Mouse (Mus musculus) hindbrain, embryonic 10.5 days (tissue): ENCODE measurements around the gene Sctr. TPM values are rescaled to one million over a fixed set of nuclear protein-coding genes. Genes with fewer than 3 reads are reported as not detected.
"Not testable (repeated sequence)": the region's sequence is repeated elsewhere in the genome, so short reads cannot be mapped to it uniquely, and the experiment has no call there.

ENCODE experiments used
- DNase-seq: peaks from one replicate; pipeline ENCODE4 v3.0.0-alpha.2; 2017; ENCODE audit warnings: low spot score
- H3K27ac ChIP-seq: fragments of 300-500 bp; sonication (generic); 2 replicates; pipeline ENCODE4 v1.5.1; 2016; ENCODE audit warnings: mild to moderate bottlenecking, moderate library complexity
- H3K27me3 ChIP-seq: fragments of 300-500 bp; sonication (generic); 2 replicates; pipeline ENCODE4 v1.6.1; 2016; ENCODE audit warnings: mild to moderate bottlenecking; ENCODE audit not compliant: poor library complexity, insufficient read depth, severe bottlenecking
- H3K36me3 ChIP-seq: fragments of 300-500 bp; sonication (generic); 2 replicates; pipeline ENCODE4 v1.6.1; 2016; ENCODE audit warnings: mild to moderate bottlenecking, moderate library complexity
- H3K4me1 ChIP-seq: fragments of 300-500 bp; sonication (generic); replicated peaks from 2 replicates; pipeline ENCODE4 v1.6.1; 2016; ENCODE audit warnings: mild to moderate bottlenecking
- H3K4me3 ChIP-seq: fragments of 300-500 bp; sonication (generic); 2 replicates; pipeline ENCODE4 v1.5.1; 2016; ENCODE audit warnings: mild to moderate bottlenecking, moderate library complexity
- H3K9me3 ChIP-seq: fragments of 300-500 bp; sonication (generic); 2 replicates; pipeline ENCODE4 v1.6.1; 2016; ENCODE audit warnings: mild to moderate bottlenecking, moderate library complexity
- WGBS: fragments of 180-500 bp; shearing (Covaris S2); methylation state at CpG from one replicate; pipeline ENCODE4 v1.1.7; 2016; 5-methylcytosine and 5-hydroxymethylcytosine counted together
- polyA plus RNA-seq: library from polyadenylated mRNA; unstranded; fragments of >200 nt; fragmentation: Nextera tagmentation; extraction: Ambion mirVana; gene quantifications from 2 replicates; pipeline ENCODE4 v1.2.1, GENCODE M21; 2016

Sctr gene
- polyA plus RNA-seq, 1 experiment from 2014 or later: 0.61 TPM

- Histone ChIP-seq H3K4me1 (peaks cover 36% of the 10 kb centered on the region), H3K4me3 (no peak overlapping the region), H3K27me3 (peaks cover 36% of the 10 kb centered on the region), H3K36me3 (no peaks in the 10 kb centered on the region), H3K27ac (no peak overlapping the region), H3K9me3 (no peaks in the 10 kb centered on the region)
- 17% methylated on average over 9 of the region's 9 CpGs for WGBS
- peak; percentile 39 for DNase-seq
These were observed 71.2 kb downstream of the Sctr start for GRCm38 (mm10) chr1:120077746-120078410.

DNA sequence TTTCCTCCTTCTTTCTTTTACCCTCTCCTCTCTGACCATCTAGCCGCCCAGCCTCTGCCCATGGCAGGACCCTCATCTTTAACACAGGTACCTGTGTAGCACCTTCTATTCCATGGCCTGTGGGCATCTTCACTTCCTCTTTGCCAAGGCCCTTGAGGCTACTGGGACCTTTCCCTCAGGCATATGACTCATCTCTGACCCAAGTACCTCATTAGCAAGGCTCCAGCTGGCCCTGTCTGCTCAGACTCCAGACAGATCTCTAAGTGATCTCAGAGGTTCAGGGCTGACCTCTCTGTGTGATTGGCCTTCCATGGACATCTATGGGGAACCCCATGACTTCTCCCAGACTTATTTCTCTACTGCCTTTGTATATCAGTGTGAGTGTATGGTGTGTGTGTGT, 73.9 kb downstream of the Sctr start:
- H3K27ac ChIP-seq: no peak overlapping the region
- DNase-seq: no peak
- H3K27me3 ChIP-seq: peaks cover 12% of the 10 kb centered on the region
- no peak overlapping the region for H3K4me3 ChIP-seq
- 91% methylated on average over 1 of the region's 1 CpGs for WGBS
- no peaks in the 10 kb centered on the region for H3K36me3 ChIP-seq
- peaks cover 21% of the 10 kb centered on the region for H3K4me1 ChIP-seq
- no peaks in the 10 kb centered on the region for H3K9me3 ChIP-seq

DNA sequence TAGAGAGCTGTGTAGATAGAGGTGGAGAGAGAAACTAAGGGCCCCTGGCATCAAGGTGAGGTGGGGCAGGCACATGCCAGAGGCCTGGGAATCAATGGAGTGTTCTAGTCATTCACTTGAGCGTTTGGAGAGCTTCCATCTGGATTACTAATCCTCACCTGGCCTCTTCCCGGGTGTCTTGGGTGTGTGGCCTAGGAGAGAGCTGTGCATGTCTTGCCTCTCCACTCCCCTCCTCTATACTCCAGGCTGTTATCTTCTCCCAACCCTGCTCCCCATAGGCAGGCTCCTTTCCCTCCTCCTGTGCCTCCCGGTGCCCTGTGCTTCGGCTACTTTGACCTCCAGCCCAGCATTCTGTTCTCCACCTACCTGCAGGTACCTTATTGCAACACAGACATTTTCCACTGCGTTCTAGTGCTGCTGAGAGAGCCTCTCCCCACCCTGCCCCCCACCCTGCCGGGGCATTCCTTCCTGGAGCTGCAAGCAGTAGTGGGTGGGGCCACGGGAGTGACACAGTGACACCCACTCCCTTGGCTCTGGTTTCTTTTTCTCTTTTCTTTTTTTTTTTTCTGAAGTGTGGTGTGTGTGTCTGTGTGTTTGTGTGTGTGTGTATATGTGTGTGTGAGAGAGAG, 76.4 kb downstream of the Sctr start:
- Histone ChIP-seq H3K9me3 (no peaks in the 10 kb centered on the region), H3K27me3 (no peaks in the 10 kb centered on the region), H3K4me3 (no peak overlapping the region), H3K36me3 (no peaks in the 10 kb centered on the region), H3K4me1 (peaks cover 14% of the 10 kb centered on the region), H3K27ac (no peak overlapping the region)
- 41% methylated on average over 7 of the region's 7 CpGs for WGBS
- DNase-seq: no peak

DNA sequence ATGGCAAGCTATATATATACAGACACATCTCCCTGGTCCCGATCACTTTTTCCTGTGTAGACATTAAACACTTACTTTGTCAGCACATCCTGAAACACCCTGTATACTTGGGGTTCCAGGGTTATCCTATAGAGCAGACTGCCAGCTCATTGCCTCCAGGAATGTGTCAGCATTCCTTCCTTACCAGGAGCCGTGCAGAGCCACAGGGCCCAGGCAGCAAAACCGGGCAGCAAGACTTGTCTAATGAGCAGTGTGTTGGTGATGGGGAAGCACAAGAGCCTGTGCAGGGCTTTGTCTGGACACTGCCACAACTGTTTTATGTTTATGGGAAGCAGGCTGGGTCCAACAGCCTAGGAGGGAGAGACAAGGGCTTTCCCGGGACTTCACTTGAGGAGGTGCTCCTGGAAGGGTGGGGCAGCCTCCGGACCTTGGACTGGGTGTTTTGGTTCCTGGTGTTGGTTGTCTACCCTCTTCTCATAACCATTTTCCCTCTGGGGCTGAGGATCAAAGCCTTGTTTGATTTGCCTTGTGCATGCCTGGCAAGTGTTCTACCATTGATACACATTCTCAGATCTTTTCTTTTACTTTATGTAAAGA, 77.3 kb downstream of the Sctr start:
- Histone ChIP-seq H3K27ac (no peak overlapping the region), H3K27me3 (no peaks in the 10 kb centered on the region), H3K36me3 (no peaks in the 10 kb centered on the region), H3K4me1 (peaks cover 19% of the 10 kb centered on the region), H3K9me3 (no peaks in the 10 kb centered on the region), H3K4me3 (no peak overlapping the region)
- 65% methylated on average over 5 of the region's 5 CpGs for WGBS
- no peak for DNase-seq

GRCm38 (mm10) chr1:120085696-120086095, 79.0 kb downstream of the Sctr start:
- Histone ChIP-seq H3K9me3 (no peaks in the 10 kb centered on the region), H3K27ac (no peak overlapping the region), H3K4me3 (no peak overlapping the region), H3K36me3 (no peaks in the 10 kb centered on the region), H3K4me1 (peaks cover 26% of the 10 kb centered on the region), H3K27me3 (no peaks in the 10 kb centered on the region)
- no peak for DNase-seq
- 73% methylated on average over 3 of the region's 3 CpGs for WGBS

DNA sequence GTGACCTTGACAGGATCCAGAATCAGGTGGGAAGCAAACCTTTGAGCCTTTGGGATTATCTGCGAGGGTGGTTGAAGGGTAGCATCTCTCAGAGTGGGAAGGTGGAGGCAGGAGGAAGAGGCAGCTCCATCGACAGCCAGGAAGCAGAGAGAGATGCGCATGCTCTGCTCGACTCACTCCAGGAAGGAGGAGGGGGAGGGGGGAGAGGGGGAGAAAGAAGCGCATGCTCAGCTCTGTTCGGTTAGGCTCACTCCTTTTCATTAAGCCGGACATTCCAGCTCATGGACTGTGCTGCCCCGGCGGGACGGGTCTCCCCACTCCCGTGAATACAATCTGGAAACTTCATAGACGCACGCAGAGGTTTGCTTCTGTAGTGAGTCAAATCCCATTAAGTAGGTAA, 80.0 kb downstream of the Sctr start:
- no peak overlapping the region for H3K27ac ChIP-seq
- WGBS: 69% methylated on average over 13 of the region's 13 CpGs
- no peaks in the 10 kb centered on the region for H3K27me3 ChIP-seq
- DNase-seq: no peak
- no peaks in the 10 kb centered on the region for H3K9me3 ChIP-seq
- no peak overlapping the region for H3K4me3 ChIP-seq
- peaks cover 26% of the 10 kb centered on the region for H3K4me1 ChIP-seq
- H3K36me3 ChIP-seq: no peaks in the 10 kb centered on the region

DNA sequence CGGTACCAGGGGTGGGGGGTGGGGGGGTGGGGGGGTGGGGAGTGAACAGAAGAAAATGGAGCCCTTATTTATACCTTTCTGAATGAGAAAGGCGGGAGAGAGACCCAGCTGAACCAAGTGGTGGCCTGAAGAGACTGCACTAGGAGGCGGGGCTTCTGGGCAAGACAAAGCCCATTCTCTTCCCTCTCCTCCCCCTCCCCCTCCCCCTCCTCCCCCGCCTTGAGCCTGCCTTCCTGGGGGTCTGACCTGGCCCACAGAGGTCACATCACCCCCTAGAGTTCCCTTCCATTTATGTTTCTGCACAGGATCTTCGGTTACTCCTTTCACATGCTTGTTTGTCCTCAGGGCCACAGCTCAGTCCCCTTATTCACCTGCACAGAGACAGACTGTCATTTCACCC, 82.5 kb downstream of the Sctr start:
- Histone ChIP-seq H3K4me3 (no peak overlapping the region), H3K4me1 (peaks cover 15% of the 10 kb centered on the region), H3K9me3 (no peaks in the 10 kb centered on the region), H3K27ac (peak overlapping the region; percentile 59), H3K27me3 (no peaks in the 10 kb centered on the region), H3K36me3 (no peaks in the 10 kb centered on the region)
- WGBS: 6% methylated on average over 4 of the region's 5 CpGs
- DNase-seq: peak; percentile 40

DNA sequence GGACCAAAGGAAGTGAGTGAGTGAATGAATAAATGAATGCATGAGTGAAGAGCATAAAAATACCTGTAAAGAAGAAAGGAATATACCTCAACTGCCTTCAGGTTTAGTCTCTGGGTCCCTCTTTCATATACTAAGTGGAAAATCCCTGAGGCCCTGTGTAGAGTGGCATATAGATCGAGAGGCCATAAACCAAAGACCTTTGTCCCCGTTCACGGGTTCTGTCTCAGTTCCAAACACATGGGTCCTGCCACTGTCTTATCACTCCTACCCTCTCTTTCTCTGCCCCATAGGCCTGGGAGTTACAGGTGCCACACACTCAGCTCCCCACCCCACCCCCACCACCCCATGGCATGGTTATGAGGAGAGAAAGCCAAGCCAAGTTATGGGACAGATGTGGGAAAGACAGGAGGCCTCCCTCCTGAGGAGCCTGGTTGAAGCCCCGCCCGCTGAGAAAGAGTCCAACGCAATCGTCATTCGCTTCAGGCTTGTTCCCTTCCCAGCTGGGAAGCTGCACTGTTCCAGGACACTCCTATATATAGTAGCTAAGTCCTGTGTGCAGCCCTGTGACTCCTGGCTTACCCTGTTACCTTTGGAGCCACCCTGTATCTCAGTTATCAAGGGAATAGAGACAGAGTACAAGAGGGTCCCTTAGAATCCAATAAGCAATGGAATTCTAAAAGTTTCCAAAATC, 84.3 kb downstream of the Sctr start:
- H3K4me1 ChIP-seq: peaks cover 15% of the 10 kb centered on the region

GRCm38 (mm10) chr1:120093482-120094134, 86.9 kb downstream of the Sctr start:
- 57% methylated on average over 11 of the region's 14 CpGs for WGBS
- peak; percentile 85 for DNase-seq
- H3K9me3 ChIP-seq: not testable (repeated sequence)

More for the DNA sequence above, 84.3 kb downstream of the Sctr start:
- H3K36me3 ChIP-seq: no peaks in the 10 kb centered on the region
- WGBS: 85% methylated on average over 8 of the region's 8 CpGs
- no peak overlapping the region for H3K27ac ChIP-seq
- DNase-seq: no peak
- no peaks in the 10 kb centered on the region for H3K27me3 ChIP-seq
- no peaks in the 10 kb centered on the region for H3K9me3 ChIP-seq
- H3K4me3 ChIP-seq: no peak overlapping the region

GRCm38 (mm10) chr1:120094920-120095319, 88.2 kb downstream of the Sctr start:
- no peak overlapping the region for H3K4me3 ChIP-seq
- 81% methylated on average over 3 of the region's 3 CpGs for WGBS
- H3K36me3 ChIP-seq: no peaks in the 10 kb centered on the region
- H3K9me3 ChIP-seq: no peaks in the 10 kb centered on the region
- no peak overlapping the region for H3K27ac ChIP-seq
- no peaks in the 10 kb centered on the region; the same call in 1 of the 2 replicates for H3K4me1 ChIP-seq
- no peak for DNase-seq
- H3K27me3 ChIP-seq: no peaks in the 10 kb centered on the region

More at GRCm38 (mm10) chr1:120093482-120094134, 86.9 kb downstream of the Sctr start:
- H3K27ac ChIP-seq, H3K4me3 ChIP-seq, H3K27me3 ChIP-seq, H3K36me3 ChIP-seq: not testable (repeated sequence)
- H3K4me1 ChIP-seq: peaks cover 11% of the 10 kb centered on the region

DNA sequence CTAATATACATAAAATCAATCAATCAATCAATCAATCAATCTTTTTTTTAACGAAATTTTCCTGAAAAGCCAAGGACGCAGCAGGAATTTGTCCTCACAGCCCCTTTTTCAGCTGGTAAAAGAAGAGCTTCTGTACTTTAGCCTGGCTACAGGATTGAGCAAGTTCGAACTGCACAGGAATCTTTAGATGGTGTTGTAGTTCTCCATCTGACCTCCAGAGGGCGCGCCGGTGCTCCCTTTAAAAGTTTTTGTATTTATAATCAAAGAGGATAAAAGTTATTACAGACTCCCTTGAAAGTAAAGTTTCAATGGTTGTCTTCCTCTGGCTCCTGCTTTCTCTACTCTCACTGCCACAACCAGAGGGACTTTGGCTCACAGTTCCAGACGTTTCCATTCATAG, 91.6 kb downstream of the Sctr start:
- Histone ChIP-seq H3K36me3 (no peaks in the 10 kb centered on the region), H3K9me3 (no peaks in the 10 kb centered on the region), H3K4me1 (no peaks in the 10 kb centered on the region; the same call in 1 of the 2 replicates), H3K27ac (no peak overlapping the region), H3K27me3 (no peaks in the 10 kb centered on the region), H3K4me3 (no peak overlapping the region)
- 16% methylated on average over 7 of the region's 7 CpGs for WGBS
- peak; percentile 52 for DNase-seq

GRCm38 (mm10) chr1:120099483-120099882, 92.8 kb downstream of the Sctr start:
- DNase-seq: no peak
- 62% methylated on average over 6 of the region's 6 CpGs for WGBS
- no peaks in the 10 kb centered on the region for H3K27me3 ChIP-seq
- no peak overlapping the region for H3K4me3 ChIP-seq
- no peak overlapping the region for H3K27ac ChIP-seq
- H3K4me1 ChIP-seq: no peaks in the 10 kb centered on the region; the same call in 1 of the 2 replicates
- no peaks in the 10 kb centered on the region for H3K9me3 ChIP-seq
- no peaks in the 10 kb centered on the region for H3K36me3 ChIP-seq
